Mouse (Mus musculus): ENCODE data around the gene Man1a2.

- TF ChIP-seq CTCF (IDR thresholded peaks at IDR 0.05; ENCODE audit: borderline replicate concordance, control insufficient read depth, extremely low read depth, insufficient read depth, low read length, poor library complexity) (no peak), POLR2A (IDR thresholded peaks at IDR 0.05; ENCODE audit: control insufficient read depth, extremely low read depth, insufficient read depth, low read length, poor library complexity) (no peak)
These were observed 127.0 kb downstream of the Man1a2 start for GRCm38 (mm10) chr3:100558211-100558708.
